Mouse (Mus musculus): ENCODE measurements around the gene Btnl6. TPM values are rescaled to one million over a fixed set of nuclear protein-coding genes. Genes with fewer than 3 reads are reported as not detected.
"Not testable (repeated sequence)": the region's sequence is repeated elsewhere in the genome, so short reads cannot be mapped to it uniquely, and the experiment has no call there.

Gene Btnl6
- polyA plus RNA-seq (2015; fragmentation: Nextera tagmentation; extraction: Ambion mirVana), result 0.12 and 0.20 TPM in 2 replicates

GRCm38 (mm10) chr17:34517252-34517651 lies at the start of gene Btnl6:
Gene Btnl6 (minus strand): TSS chr17:34517352.
- DNase-seq (ENCODE audit: low spot score), result no peak

- no peak for DNase-seq (ENCODE audit: low spot score)
Measured at GRCm38 (mm10) chr17:34564796-34565195, 47.6 kb upstream of the Btnl6 start.

GRCm38 (mm10) chr17:34564003-34564421 lies 46.9 kb upstream of the Btnl6 start, which contains the start of gene Notch4:
Gene Notch4 (plus strand): TSS chr17:34564268.
- no peak for DNase-seq (ENCODE audit: low spot score)

GRCm38 (mm10) chr17:34563354-34563753 lies 46.2 kb upstream of the Btnl6 start:
- DNase-seq (ENCODE audit: low spot score), result no peak

GRCm38 (mm10) chr17:34562595-34562994 lies 45.4 kb upstream of the Btnl6 start:
- no peak for DNase-seq (ENCODE audit: low spot score)

GRCm38 (mm10) chr17:34561200-34561599 lies 44.0 kb upstream of the Btnl6 start:
- peak; percentile 17 for DNase-seq (ENCODE audit: low spot score)

GRCm38 (mm10) chr17:34560438-34560837 lies 43.3 kb upstream of the Btnl6 start:
- no peak for DNase-seq (ENCODE audit: low spot score)

- peak; percentile 34 for DNase-seq (ENCODE audit: low spot score)
Measured at GRCm38 (mm10) chr17:34559895-34560294, 42.7 kb upstream of the Btnl6 start.

- DNase-seq (ENCODE audit: low spot score), result no peak
Measured at GRCm38 (mm10) chr17:34559116-34559515, 42.0 kb upstream of the Btnl6 start.

GRCm38 (mm10) chr17:34557411-34557810 lies 40.3 kb upstream of the Btnl6 start:
- DNase-seq (ENCODE audit: low spot score), result no peak

GRCm38 (mm10) chr17:34556406-34556805 lies 39.3 kb upstream of the Btnl6 start:
- DNase-seq (ENCODE audit: low spot score), result no peak

GRCm38 (mm10) chr17:34555483-34555882 lies 38.3 kb upstream of the Btnl6 start:
- peak; percentile 72 for DNase-seq (ENCODE audit: low spot score)

GRCm38 (mm10) chr17:34549843-34550242 lies 32.7 kb upstream of the Btnl6 start:
- no peak for DNase-seq (ENCODE audit: low spot score)

- DNase-seq (ENCODE audit: low spot score), result no peak
Measured at GRCm38 (mm10) chr17:34549156-34549555, 32.0 kb upstream of the Btnl6 start.

GRCm38 (mm10) chr17:34547601-34548000 lies 30.4 kb upstream of the Btnl6 start:
- no peak for DNase-seq (ENCODE audit: low spot score)

- DNase-seq (ENCODE audit: low spot score), result no peak
Measured at GRCm38 (mm10) chr17:34546797-34547196, 29.6 kb upstream of the Btnl6 start.

- DNase-seq (ENCODE audit: low spot score), result not testable (repeated sequence)
Measured at GRCm38 (mm10) chr17:34543567-34543966, 26.4 kb upstream of the Btnl6 start.

GRCm38 (mm10) chr17:34532671-34533070 lies 15.5 kb upstream of the Btnl6 start:
- DNase-seq (ENCODE audit: low spot score), result no peak

GRCm38 (mm10) chr17:34519001-34519400 lies 1.8 kb upstream of the Btnl6 start:
- DNase-seq (ENCODE audit: low spot score), result no peak

GRCm38 (mm10) chr17:34518571-34518970 lies 1.4 kb upstream of the Btnl6 start:
- not testable (repeated sequence) for DNase-seq (ENCODE audit: low spot score)

- no peak for DNase-seq (ENCODE audit: low spot score)
Measured at GRCm38 (mm10) chr17:34517795-34518194, 643 bp upstream of the Btnl6 start.

GRCm38 (mm10) chr17:34516514-34516913 lies 638 bp downstream of the Btnl6 start:
- no peak for DNase-seq (ENCODE audit: low spot score)

- not testable (repeated sequence) for DNase-seq (ENCODE audit: low spot score)
Measured at GRCm38 (mm10) chr17:34511723-34512122, 5.4 kb downstream of the Btnl6 start.

GRCm38 (mm10) chr17:34507591-34507990 lies 9.6 kb downstream of the Btnl6 start:
- DNase-seq (ENCODE audit: low spot score), result no peak
